Mouse (Mus musculus) CH12.LX (cell line): ENCODE data around the gene Col15a1.

Experiments
- CHD1 ChIP-seq: IDR thresholded peaks from 2 replicates; pipeline ENCODE4 v1.6.1; 2012; ENCODE audit warnings: low read depth, low read length, improper control_type of control experiment, inconsistent platforms
- CTCF ChIP-seq, 2 experiments: IDR thresholded peaks in 1 of 2; conservative IDR thresholded peaks in 1 of 2; 2 replicates each; pipeline ENCODE4 v1.5.1; 2011 to 2012; ENCODE audit warnings: low read depth in 2 of 2, low read length in 2 of 2, improper control_type of control experiment in 1 of 2, inconsistent platforms in 1 of 2, mild to moderate bottlenecking in 1 of 2, moderate library complexity in 1 of 2
- EP300 ChIP-seq: IDR thresholded peaks from 2 replicates; pipeline ENCODE4 v1.6.1; 2011; ENCODE audit warnings: low read length, improper control_type of control experiment
- GABPA ChIP-seq: IDR thresholded peaks from 2 replicates; pipeline ENCODE4 v1.6.1; 2012; ENCODE audit warnings: low read depth, low read length, improper control_type of control experiment, inconsistent platforms; ENCODE audit not compliant: insufficient replicate concordance
- IRF4 ChIP-seq: IDR thresholded peaks from 2 replicates; pipeline ENCODE4 v1.6.1; 2014; ENCODE audit warnings: low read depth, mild to moderate bottlenecking, inconsistent platforms, low read length, improper control_type of control experiment
- KAT2A ChIP-seq: IDR thresholded peaks from 2 replicates; pipeline ENCODE4 v1.6.1; 2012; ENCODE audit warnings: low read length, improper control_type of control experiment, inconsistent platforms; ENCODE audit not compliant: insufficient replicate concordance
- NRF1 ChIP-seq: IDR thresholded peaks from 2 replicates; pipeline ENCODE4 v1.6.1; 2014; ENCODE audit warnings: low read depth, mild to moderate bottlenecking, inconsistent platforms, low read length, improper control_type of control experiment, moderate library complexity
- POLR2AphosphoS2 ChIP-seq: IDR thresholded peaks from 2 replicates; pipeline ENCODE4 v1.6.1; 2011; ENCODE audit warnings: low read depth, low read length, improper control_type of control experiment
- RCOR1 ChIP-seq: conservative IDR thresholded peaks from 2 replicates; pipeline ENCODE4 v1.6.1; 2012; ENCODE audit warnings: low read depth, mild to moderate bottlenecking, inconsistent platforms, low read length, improper control_type of control experiment
- USF1 ChIP-seq: IDR thresholded peaks from 2 replicates; pipeline ENCODE4 v1.6.1; 2014; ENCODE audit warnings: low read depth, mild to moderate bottlenecking, inconsistent platforms, low read length, improper control_type of control experiment
- ZC3H11A ChIP-seq: IDR thresholded peaks from 2 replicates; pipeline ENCODE4 v1.6.1; 2012; ENCODE audit warnings: low read depth, mild to moderate bottlenecking, inconsistent platforms, low read length, improper control_type of control experiment
- ZMIZ1 ChIP-seq: IDR thresholded peaks from 2 replicates; pipeline ENCODE4 v1.6.1; 2012; ENCODE audit warnings: low read depth, mild to moderate bottlenecking, inconsistent platforms, low read length, improper control_type of control experiment
- ZNF384 ChIP-seq: IDR thresholded peaks from 2 replicates; pipeline ENCODE4 v1.6.1; 2012; ENCODE audit warnings: low read depth, low read length, improper control_type of control experiment, inconsistent platforms

DNA sequence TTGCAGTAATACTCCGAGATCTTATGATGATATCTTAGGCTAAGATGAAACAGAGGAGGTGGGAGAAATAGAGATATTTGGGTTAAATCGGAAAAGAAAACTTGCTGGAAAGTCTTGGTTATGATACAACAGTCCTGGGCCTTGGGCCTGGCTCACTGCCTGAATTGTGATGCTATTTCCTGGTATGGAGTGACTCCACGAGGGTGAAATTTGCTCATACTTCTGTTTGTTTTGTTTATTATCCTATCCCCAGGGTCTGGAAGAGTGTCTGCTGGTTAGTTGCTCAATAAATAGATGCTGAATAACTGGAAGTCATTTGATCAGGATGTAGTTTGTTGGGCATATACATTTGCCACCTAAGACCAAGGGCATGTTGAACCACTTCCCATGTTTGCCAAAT lies 119.8 kb downstream of the Col15a1 start:
- no peak for TF ChIP-seq USF1
- no peak for TF ChIP-seq IRF4
- no peak for TF ChIP-seq ZNF384
- no peak for TF ChIP-seq CTCF (conservative IDR thresholded peaks at IDR 0.05 in 1 of 2, IDR thresholded peaks at IDR 0.05 in 1 of 2; ENCODE audit: low read depth in 2 of 2, low read length in 2 of 2)
- no peak for TF ChIP-seq NRF1
- no peak for TF ChIP-seq GABPA
- TF ChIP-seq KAT2A, result no peak
- TF ChIP-seq POLR2AphosphoS2, result no peak
- TF ChIP-seq ZMIZ1, result no peak
- no peak for TF ChIP-seq ZC3H11A
- no peak for TF ChIP-seq RCOR1
- TF ChIP-seq EP300, result no peak
- TF ChIP-seq CHD1, result no peak
